Mouse (Mus musculus): Measurements from ENCODE around the gene Ccdc3.

Gene Ccdc3

DNA sequence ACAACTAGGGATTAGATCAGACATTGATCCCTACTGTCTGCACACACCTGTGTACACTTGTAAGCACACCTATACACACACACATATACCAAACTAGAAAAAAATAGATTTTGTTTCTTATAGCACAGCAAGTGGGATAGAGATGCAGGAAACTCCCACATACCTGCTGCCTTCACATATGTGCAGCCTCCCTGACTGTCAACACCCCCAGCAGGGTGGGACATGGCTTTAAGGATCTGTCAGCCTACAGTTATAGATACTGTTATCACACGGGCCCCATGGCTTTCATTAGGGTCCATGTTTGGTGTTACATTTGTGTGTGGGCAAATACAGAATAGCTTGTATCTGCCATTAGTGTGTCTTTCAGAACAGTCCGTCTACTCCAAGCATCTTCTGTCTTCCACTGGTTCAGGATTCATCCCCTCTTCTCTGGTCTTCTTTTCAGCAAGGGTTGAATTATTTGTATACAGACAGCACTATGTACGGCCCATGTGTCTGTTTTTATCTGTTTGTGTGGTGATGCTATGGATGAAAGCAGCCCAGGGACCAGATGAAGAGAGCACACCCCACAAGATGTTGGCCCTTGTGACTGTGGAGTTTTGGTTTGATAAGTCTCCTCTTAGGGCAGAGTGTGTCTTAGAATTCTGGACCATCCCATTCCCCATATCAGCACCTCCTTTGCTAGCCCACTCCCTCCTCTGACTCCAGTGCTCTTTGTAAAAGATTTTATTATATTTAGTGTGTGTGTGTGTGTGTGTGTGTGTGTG lies 24.5 kb downstream of the Ccdc3 start:
- no peak for DNase-seq

- DNase-seq = no peak
Measured at GRCm38 (mm10) chr2:5162756-5163155, 25.2 kb downstream of the Ccdc3 start.

- DNase-seq = no peak
Measured at GRCm38 (mm10) chr2:5165941-5166361, 28.4 kb downstream of the Ccdc3 start.

- no peak for DNase-seq
Measured at GRCm38 (mm10) chr2:5166796-5167195, 29.2 kb downstream of the Ccdc3 start.

DNA sequence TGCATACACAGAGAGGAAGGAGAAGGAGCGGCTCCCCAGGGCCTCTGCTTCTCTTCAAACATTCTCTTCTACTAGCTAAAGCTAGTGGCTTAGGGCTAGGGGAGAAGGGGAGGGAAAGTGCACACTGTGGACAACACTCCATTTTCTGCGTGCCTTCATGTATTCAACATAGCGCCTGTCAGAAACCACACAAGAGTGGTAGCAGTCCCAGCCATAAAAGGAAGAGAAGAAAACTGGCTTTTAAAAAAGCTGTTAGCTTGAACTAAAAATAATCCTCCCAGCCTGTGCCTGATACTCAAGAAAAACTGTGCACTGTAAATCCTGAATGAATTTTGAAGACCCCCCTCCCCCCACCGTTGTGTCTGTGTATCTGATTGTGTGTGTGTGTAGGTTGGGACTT lies 33.2 kb downstream of the Ccdc3 start:
- DNase-seq = no peak

- no peak for DNase-seq
Measured at GRCm38 (mm10) chr2:5171301-5172000, 33.9 kb downstream of the Ccdc3 start.

DNA sequence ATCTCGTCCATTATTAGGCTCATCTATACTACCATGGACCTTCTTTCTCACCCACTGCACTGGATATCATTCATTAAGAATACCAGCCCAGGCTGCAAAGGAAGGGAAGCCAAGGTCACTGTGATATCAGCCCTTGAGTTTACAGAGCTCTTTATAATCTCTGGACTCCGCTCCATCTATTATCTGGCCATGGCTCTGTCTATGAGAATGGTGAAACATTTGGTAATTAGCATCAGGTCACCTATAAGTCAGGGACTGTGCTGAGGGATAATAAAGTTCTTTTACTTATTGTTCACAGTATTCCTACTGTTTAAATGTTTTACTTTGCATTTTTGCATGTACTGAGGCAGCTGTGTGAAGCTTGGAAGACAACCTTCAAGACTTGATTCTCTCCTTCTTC lies 35.2 kb downstream of the Ccdc3 start:
- DNase-seq = no peak

- DNase-seq = no peak
Measured at GRCm38 (mm10) chr2:5174716-5175115, 37.1 kb downstream of the Ccdc3 start.

DNA sequence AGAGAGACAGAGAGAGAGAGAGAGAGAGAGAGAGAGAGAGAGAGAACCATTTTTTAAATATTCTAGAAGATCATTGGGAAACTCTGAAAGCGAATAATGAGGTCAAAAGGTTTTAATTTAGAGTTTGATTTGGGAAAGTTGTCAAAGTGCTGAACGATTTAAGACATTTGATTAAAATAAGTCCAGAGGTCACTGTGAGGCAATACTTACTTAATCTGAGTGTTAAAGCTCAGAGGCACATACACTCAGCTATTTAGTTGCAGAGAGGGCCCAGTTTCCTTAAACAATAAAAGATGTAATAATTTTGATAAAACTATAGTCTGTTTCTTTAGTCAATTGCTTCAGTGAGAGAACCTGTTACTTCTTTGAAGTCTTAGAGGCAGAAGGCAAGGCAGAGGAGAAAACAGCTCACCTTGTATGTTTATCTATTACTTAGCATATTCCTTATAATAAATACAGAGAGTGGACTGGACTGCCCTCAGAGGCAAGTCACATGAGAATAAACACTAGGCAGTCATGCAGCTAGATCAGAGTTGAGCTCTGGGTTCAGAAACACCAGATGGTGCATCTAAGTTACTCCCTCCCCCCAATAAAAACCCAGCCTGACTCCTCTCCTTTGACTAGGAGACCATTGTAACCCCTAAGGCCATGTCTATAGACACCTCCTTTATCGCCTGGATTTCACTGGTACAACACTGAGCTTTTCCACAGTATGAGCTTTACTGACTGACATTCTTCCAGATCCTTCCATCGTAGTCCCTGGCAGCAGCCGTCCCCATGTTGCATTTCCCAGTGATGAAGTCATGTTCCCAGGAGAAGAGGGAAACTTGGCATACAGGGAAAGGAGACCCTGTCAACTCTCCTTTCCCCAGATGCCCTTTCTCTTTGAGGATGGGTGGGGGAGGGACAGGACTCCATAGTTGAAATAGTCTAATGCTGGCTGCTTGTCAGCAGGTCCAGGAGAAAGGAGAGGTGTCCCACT lies 44.2 kb downstream of the Ccdc3 start:
- DNase-seq = no peak

GRCm38 (mm10) chr2:5184166-5184565 lies 46.6 kb downstream of the Ccdc3 start:
- no peak for DNase-seq

GRCm38 (mm10) chr2:5185631-5186030 lies 48.1 kb downstream of the Ccdc3 start:
- no peak for DNase-seq

- no peak for DNase-seq
Measured at GRCm38 (mm10) chr2:5192156-5192555, 54.6 kb downstream of the Ccdc3 start.

DNA sequence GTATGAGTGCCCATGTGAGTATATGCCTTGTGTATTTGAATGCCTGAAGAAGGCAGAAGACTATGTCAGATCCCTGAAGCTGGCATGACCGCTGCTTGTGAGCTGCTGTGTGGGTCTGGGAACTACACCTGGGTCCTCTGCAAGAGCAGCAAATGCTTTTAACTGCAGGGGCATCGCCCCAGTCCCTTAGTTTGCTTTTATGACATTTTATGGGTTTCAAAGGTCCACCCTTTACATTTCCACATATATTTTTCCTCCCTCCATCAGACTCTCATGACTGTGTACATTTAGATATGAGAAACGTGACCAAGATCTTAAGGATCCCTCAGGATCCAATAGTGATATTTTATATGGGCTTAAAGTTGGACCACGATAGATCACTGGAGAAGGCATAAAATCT lies 55.5 kb downstream of the Ccdc3 start:
- no peak for DNase-seq

GRCm38 (mm10) chr2:5194701-5195215 lies 57.2 kb downstream of the Ccdc3 start:
- DNase-seq = no peak

- no peak for DNase-seq
Measured at GRCm38 (mm10) chr2:5197486-5197885, 59.9 kb downstream of the Ccdc3 start.

DNA sequence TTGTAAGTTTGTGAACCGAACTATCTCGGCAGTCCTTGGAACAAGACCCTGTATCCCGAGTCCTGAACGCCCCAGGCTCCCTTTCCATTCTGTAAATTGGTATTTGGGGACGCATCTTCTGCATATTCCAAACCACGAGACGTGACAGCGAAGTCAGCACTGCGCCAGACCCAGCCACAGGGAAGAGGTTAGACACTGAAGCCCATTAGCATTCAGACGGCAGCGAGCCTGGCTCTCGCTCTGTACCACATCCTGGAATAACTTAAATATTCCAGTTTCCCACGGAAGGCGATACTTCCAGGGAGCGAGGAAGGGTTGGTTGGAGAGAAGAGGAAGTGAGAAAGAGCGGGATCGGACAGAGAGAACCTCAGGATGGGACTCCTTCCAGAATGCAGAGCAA lies 61.7 kb downstream of the Ccdc3 start:
- DNase-seq = no peak

GRCm38 (mm10) chr2:5200817-5201364 lies 63.3 kb downstream of the Ccdc3 start:
- DNase-seq = no peak

DNA sequence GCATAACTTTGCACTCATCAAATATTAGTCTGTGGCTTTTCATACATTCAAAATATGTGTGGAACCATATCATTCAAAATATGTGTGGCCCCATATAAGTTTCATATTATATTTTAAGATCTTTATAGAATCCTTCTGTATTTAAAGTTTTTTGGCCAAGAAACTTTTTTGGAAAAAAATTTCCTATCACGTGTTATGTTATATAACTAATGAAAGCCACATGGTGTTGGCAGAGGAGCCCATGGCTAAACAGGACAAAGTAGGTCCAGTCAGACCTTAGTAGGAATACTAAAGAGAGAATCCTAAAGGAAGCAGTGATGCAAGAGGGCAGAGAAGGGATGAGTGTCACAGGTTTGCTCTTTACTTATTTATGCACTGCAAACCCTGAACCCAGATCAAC lies 65.6 kb downstream of the Ccdc3 start:
- DNase-seq = no peak

GRCm38 (mm10) chr2:5204941-5205340 lies 67.4 kb downstream of the Ccdc3 start:
- DNase-seq = no peak

DNA sequence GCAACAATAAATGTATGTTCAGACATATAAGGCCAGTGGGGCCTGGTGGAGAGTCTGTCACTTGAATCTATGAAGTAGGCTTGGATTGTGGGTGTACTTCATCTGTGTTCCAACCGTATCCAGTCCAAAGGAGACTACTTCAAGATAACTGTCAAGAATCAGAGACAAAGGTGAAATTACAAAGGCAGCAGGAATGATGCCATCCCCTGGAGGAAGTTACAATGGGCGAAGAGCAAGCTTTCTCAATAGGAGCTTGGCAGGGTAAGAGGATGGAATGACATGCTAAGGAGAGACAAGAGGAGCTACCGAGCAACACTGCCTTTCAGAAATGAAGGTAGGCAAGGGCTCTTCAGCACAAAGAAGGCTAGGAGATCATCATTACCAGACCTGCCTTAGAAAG lies 69.1 kb downstream of the Ccdc3 start:
- no peak for DNase-seq

DNA sequence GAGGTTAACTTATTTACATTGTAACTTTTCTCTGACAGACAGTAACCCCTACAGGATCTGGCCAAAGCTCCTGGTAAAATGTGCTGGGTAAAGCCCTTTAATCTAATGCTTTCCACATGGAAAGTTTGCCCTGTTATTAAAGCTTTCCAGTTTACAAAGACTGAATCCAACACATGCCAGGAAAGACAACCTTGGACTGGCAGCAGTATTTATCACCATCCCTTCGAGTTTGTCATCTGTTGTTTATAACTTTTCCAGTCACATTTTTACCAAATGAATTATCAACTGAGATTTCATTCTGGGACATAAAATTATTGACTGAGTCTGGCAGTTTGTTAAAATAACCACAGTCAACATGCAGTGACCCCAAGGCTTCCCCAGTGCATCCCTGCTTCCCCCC lies 77.0 kb downstream of the Ccdc3 start:
- no peak for DNase-seq

DNA sequence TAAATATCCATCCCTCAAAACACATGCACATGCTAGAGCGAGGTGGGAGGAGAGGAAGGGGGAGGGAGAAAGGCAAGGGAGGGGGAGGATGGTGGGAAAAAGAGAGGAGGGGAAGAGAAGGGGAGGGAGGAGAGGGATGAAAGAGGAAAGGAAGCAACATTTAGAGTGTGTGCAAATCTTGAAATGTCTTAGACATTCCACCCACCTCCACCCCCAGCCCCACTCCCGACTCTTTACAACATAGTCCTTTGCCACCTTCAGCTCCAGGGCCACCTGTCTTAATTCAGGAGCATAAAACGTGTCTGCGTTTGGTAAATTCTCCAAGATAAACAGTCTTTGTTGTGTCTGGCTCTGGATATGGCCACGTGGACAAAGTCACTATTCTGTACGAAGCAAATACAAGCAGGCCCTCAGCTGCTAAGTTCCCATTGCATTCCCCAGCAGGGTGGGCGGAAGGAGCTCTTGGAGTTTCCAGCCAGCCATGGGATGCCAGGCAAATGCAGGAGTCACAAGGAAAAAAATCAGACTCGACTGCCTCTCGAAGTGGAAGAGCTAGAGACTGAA lies 77.8 kb downstream of the Ccdc3 start:
- no peak for DNase-seq
